Mouse (Mus musculus): ENCODE measurements around the gene Adm. TPM values are rescaled to one million over a fixed set of nuclear protein-coding genes. Genes with fewer than 3 reads are reported as not detected.
"Not testable (repeated sequence)": the region's sequence is repeated elsewhere in the genome, so short reads cannot be mapped to it uniquely, and the experiment has no call there.

The Adm gene
- not detected in 2 replicates for total RNA-seq (2017)

DNA sequence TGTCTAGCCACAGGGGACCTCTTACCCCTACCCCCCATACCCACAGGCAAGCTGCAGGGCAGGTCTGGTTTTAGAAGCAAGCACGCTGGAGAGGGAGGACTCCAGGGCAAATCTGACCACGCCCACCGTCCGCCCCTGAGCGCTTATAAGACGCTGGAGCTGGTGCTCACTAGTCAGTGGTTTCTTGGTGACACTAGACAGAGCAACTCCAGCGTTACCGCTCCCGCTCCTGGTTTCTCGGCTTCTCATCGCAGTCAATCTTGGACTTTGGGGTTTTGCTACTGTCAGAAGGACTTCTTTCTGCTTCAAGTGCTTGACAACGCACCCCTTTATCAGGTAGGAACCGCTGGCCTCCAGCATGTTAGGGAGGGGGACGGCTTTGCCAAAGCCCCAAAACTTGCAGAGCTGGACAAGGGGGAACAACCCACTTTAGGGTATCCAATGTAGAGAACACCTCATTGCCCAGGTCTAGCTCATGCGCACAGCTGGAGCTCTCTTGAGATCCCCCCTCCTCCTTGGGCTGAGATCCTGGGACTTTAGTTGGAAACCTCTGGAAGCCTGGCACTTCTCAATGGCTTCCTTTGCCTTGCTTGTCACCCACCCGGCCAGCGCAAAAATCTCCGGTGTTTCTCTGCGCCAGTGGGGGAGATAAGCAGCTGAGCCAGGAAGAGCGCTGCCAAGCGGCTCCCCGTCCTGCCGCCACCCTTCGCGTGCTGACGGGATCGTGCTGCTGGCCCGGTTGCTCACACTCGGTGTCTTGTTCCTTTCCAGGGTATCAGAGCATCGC, at the start of gene Adm:
Gene Adm (plus strand): TSS at position 176 of the 787 bp plus-strand sequence.
- peak; percentile 33 for ATAC-seq (replicated peaks; ENCODE audit: low read depth, poor library complexity, severe bottlenecking)

DNA sequence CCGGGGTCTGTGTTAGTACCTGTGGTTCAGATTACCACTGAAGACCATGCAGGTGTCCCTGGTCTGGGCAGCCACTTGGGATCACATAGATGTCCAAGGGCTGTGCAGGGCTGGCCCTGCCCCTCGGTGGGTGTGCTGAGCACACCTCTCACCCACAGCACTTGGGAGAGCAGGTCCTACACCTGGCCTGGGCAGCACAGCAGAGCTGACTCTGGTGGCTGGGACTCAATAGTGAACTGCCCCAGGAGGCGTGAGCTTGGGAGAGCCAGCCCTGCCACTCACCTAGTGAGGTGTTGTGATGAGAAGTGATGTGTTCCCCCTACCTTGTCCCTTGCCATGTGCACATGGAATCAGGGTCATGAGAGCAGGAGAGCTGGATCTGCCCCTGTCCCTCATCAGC, 43.8 kb upstream of the Adm start:
- no peak for ATAC-seq (replicated peaks; ENCODE audit: low read depth, poor library complexity, severe bottlenecking)

DNA sequence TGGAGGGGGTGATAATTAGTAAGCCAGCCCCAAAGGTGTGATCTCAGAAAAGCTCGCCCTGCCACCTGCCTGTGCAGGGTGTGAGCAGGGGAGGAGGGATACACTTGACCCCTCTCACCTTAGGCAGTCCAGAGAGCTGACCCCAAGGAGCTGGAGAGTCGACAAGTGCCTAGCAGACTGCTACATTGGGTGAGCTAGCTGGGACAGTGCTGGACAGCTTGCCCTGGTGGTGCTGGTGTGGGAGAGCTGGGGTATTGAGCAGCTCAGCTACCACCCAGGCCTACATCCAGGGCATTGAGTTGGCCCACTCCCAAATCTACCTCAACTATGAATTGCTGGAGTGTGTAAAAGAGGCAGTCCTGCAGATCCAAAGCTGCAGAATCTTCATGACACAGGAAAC, 43.3 kb upstream of the Adm start:
- ATAC-seq (replicated peaks; ENCODE audit: low read depth, poor library complexity, severe bottlenecking), result no peak

GRCm38 (mm10) chr7:110585250-110585649, 42.2 kb upstream of the Adm start:
- no peak for ATAC-seq (replicated peaks; ENCODE audit: low read depth, poor library complexity, severe bottlenecking)

GRCm38 (mm10) chr7:110587721-110588120, 39.7 kb upstream of the Adm start:
- no peak for ATAC-seq (replicated peaks; ENCODE audit: low read depth, poor library complexity, severe bottlenecking)

- ATAC-seq (replicated peaks; ENCODE audit: low read depth, poor library complexity, severe bottlenecking), result not testable (repeated sequence)
These were observed 33.5 kb upstream of the Adm start for GRCm38 (mm10) chr7:110593991-110594390.

DNA sequence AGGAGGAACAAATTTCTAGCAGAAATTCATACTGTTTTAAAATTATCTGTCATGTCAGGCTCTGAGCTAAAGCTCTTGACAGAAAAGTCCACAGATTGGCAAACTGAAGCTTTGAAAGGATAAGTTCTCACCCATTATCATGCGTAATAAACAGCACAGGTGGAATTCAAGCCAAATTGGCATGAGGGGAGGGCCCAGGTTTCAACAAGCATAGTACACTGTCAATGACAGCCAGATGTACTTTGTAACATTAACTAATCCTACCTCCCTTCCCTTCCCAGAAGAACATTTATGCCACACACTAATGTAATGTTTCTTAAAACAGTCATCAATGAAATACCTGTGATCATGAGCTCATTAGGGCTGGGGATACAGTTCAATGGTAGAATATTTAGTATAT, 30.3 kb upstream of the Adm start:
- no peak for ATAC-seq (replicated peaks; ENCODE audit: low read depth, poor library complexity, severe bottlenecking)

GRCm38 (mm10) chr7:110605476-110605875, 22.0 kb upstream of the Adm start:
- no peak for ATAC-seq (replicated peaks; ENCODE audit: low read depth, poor library complexity, severe bottlenecking)

GRCm38 (mm10) chr7:110606906-110607305, 20.6 kb upstream of the Adm start:
- no peak for ATAC-seq (replicated peaks; ENCODE audit: low read depth, poor library complexity, severe bottlenecking)

GRCm38 (mm10) chr7:110613381-110614132, 13.9 kb upstream of the Adm start:
- no peak for ATAC-seq (replicated peaks; ENCODE audit: low read depth, poor library complexity, severe bottlenecking)

DNA sequence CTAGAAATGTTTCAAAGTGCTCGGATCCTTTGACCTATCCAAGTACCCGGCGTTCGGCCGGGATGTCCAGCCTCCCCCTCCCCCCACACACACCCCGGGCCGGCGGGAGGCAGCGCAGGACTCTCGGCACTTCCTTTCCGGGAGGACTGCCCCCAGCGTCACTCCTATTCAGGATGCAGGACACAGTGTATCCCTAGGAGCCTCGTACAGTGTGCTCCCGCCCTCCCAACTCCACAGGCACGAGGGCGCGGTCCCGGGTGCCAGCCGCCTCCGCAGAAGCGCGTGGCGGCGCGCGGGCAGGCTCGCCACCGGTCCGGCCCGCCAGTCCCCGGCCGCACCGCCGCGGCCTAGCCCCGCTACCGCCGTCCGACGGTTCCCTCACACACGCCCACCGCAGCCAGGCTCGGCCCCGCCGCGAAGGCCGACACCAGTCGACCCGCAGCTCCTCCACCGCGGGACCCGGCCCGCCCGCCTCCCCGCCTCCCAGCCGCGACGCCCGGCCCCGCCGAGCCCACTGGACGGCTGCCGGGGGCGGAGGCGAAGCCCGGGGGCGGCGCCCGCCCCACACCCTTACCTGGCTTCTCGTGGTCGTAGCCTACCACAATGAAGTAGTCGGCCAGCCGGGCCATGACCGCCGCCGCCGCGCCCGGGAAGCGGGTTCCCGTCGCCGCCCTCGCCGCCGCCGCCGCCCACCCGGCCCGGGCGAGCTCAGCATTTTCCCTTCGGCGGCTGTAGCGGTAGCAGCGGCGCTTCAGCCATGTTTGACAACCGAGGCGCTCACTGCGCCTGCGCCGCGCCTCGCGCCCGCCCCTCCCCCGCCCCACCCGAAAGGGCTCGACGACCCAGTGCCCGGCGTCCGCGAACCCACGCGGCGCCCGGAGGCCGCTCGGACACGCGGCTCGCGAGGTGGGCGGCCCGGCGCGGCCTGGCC, 13.1 kb upstream of the Adm start, which contains the start of gene Sbf2:
Gene Sbf2 (minus strand): TSS at position 790 of the 931 bp plus-strand sequence.
- ATAC-seq (replicated peaks; ENCODE audit: low read depth, poor library complexity, severe bottlenecking), result no peak

DNA sequence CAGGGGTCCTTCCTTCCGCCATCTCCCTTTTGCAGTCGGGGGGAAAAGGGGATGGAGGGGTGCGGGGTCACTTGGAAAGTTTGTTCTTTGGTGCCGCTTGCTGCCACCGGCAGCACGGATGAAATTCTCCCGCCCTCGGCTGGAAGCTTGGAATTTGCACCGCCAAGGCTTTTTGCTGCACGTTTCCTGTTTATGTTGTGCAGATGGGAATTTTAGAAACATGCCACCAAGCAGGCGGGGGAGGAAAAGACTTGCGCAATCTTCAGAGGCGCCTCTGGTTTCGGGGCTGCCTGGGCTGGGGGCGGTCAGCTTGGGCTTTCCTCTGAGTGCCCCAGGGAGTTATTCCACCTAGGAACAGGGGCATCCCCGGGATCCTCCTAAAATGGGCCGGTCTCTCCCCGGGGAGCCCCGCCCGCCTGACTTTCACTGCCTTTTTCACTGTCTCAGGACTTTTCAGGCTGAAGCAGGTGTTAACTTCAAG, 12.3 kb upstream of the Adm start:
- ATAC-seq (replicated peaks; ENCODE audit: low read depth, poor library complexity, severe bottlenecking), result no peak

GRCm38 (mm10) chr7:110615792-110616191, 11.7 kb upstream of the Adm start:
- no peak for ATAC-seq (replicated peaks; ENCODE audit: low read depth, poor library complexity, severe bottlenecking)

DNA sequence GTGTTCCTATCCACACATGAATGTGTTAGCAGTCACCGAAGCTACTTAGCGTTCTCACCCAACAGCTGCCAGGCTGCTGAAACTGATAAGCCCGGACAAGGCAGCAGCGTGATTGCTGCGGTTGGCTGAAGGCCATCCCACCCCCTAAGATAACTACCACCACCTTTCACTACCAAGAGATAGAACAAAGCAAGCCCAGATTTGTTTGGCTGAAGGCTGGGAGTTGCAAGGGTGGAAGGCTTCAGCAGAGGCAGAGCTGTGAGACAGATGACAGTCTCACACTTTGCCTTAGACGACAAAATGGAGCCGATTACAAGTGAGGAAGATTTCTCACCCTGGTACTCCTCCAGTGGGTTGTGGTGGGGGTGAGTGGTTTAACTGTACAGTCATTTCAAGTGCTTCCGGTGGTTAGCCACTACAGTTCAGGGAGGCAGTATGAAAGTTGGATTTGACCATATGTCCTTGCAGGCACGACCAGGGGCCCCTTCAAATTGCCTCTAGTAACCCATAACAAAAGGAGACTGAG, 8.3 kb upstream of the Adm start:
- ATAC-seq (replicated peaks; ENCODE audit: low read depth, poor library complexity, severe bottlenecking), result peak; percentile 85

- ATAC-seq (replicated peaks; ENCODE audit: low read depth, poor library complexity, severe bottlenecking), result no peak
These were observed 3.4 kb upstream of the Adm start for GRCm38 (mm10) chr7:110624067-110624466.

DNA sequence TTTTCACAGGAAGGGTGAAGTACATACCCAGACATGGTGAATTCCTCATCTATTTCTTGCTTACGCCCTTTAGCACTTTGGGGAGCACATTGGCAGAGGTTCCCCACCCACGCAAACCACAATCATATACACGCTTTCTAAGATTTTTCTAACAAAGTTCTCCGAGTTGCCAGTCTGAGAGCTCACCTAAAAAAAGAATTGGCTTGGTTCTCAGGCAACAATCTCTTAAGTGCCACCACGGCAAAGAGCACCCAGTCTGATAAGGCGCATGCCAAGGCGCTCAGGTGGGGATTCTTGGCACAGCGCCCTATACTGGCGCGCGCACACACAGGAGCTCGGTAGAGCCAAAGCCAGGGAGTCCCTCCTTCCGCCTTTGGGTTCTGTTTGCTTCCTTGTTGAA, 2.5 kb upstream of the Adm start:
- ATAC-seq (replicated peaks; ENCODE audit: low read depth, poor library complexity, severe bottlenecking), result no peak

DNA sequence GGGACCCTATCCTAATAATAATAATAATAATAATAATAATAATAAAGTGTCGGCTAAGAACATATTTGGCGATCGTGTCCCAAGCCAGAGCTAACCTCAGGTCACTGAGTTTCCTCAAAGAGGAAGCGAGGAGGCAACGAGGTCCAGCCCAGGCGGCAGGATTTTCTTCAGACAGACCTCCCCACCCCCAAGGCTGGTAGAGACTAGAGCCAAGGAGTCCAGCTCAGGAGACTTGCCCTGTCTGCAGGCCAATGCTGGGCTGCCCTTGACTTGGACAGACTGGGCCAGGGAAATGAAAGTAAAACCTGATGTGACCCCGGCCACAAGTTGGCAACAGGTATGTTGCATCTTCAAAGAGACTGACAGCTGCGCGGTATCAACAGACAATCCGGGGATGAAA, 2.0 kb upstream of the Adm start:
- no peak for ATAC-seq (replicated peaks; ENCODE audit: low read depth, poor library complexity, severe bottlenecking)

- no peak for ATAC-seq (replicated peaks; ENCODE audit: low read depth, poor library complexity, severe bottlenecking)
These were observed 1.0 kb upstream of the Adm start for GRCm38 (mm10) chr7:110626186-110627098.

- no peak for ATAC-seq (replicated peaks; ENCODE audit: low read depth, poor library complexity, severe bottlenecking)
These were observed 370 bp upstream of the Adm start for GRCm38 (mm10) chr7:110627099-110627482.
